ENCODE assay signal across 42 mouse cellular contexts in the genomic region with DNA sequence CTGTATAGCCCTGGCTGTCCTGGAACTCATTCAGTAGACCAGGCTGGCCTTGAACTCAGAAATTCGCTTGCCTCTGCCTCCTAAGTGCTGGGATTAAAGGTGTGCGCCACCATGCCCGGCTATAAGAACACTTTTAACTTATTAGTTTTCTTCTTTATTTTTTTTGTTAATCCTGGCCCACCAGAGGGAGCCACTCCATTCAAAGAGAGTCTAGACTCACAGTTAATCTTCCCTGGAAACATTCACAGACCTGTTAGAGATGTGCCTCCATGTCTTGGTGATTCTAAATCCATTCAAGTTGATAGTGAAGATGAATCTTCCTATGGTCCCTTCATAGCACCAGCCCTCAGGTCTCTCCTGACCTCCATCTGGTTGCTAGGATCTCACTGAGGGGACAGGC. TPM values are rescaled to one million over a fixed set of nuclear protein-coding genes. Genes with fewer than 3 reads are reported as not detected.
A peak's percentile ranks its signal among the peaks of the same experiment; 100 is the strongest.
DNase-seq lines count a peak whose midpoint lies in the region; ATAC-seq and TF ChIP-seq lines count a peak whose summit lies in the region.
"Had no signal": no experiment of that assay in that cellular context is flagged by ENCODE, and none has a peak within 500 bp of the region (broad histone marks: within the 10 kb centered on the region; RNA-seq: fewer than 3 reads in every experiment).

No protein-coding gene starts in this region.

- no peak for DNase-seq in forebrain, postnatal 0 days
- peak in 1 of 2 experiments; percentile 21 for DNase-seq in layer of hippocampus, adult 2 months (ENCODE audit: low spot score in 2 of 2)
- DNase-seq in layer of hippocampus, adult 9-11 months, result no peak
- DNase-seq in midbrain, postnatal 0 days (ENCODE audit: low spot score), result peak; percentile 25
- no peak for DNase-seq in midbrain, embryonic 10.5 days (ENCODE audit: low spot score)
- DNase-seq in gastrocnemius, adult 8-10 months (ENCODE audit: low spot score in 2 of 2), result no peak
- DNase-seq in cerebellum, postnatal 14 days, result no peak
- DNase-seq: adrenal gland, adult 2 months; adrenal gland, postnatal 36 days; cerebellum, adult 8-10 months; gastrocnemius, postnatal 10 days; heart, postnatal 4 days; kidney, adult 11 months; kidney, postnatal 36 days; layer of hippocampus, postnatal 36 days; right cerebral cortex, adult 18-20 months; right cerebral cortex, postnatal 4 days; thymus, adult 2 months; thymus, postnatal 36 days had no signal

- no peak overlapping the region for H3K4me2 ChIP-seq in forebrain, postnatal 0 days (ENCODE audit: low read depth)
- H3K4me2 ChIP-seq in forebrain, embryonic 13.5 days, result no peak overlapping the region
- no peak overlapping the region for H3K4me2 ChIP-seq in midbrain, postnatal 0 days (ENCODE audit: low read depth, low read length, poor library complexity, severe bottlenecking)
- H3K4me2 ChIP-seq: embryonic facial prominence, embryonic 13.5 days; heart, embryonic 11.5 days; hindbrain, embryonic 14.5 days; limb, embryonic 12.5 days; liver, embryonic 15.5 days; lung, embryonic 15.5 days; neural tube, embryonic 12.5 days had no signal

- no peak overlapping the region for H3K9ac ChIP-seq in forebrain, postnatal 0 days
- H3K9ac ChIP-seq in forebrain, embryonic 13.5 days, result no peak overlapping the region
- H3K9ac ChIP-seq in midbrain, postnatal 0 days (replicated peaks; ENCODE audit: low read length, poor library complexity, severe bottlenecking), result no peak overlapping the region
- H3K9ac ChIP-seq: embryonic facial prominence, embryonic 13.5 days; hindbrain, embryonic 14.5 days; limb, embryonic 12.5 days; liver, embryonic 15.5 days; lung, embryonic 15.5 days; neural tube, embryonic 12.5 days had no signal

- no peaks in the 10 kb centered on the region for H3K9me3 ChIP-seq in forebrain, postnatal 0 days (ENCODE audit: low read length)
- H3K9me3 ChIP-seq in forebrain, embryonic 13.5 days (replicated peaks), result peaks cover 14% of the 10 kb centered on the region
- H3K9me3 ChIP-seq in midbrain, postnatal 0 days (ENCODE audit: low read length), result 0 out of 2 replicates have a peak, but pooled peaks cover 3% of the 10 kb centered on the region
- peaks cover 22% of the 10 kb centered on the region; the same call in 1 of the 2 replicates for H3K9me3 ChIP-seq in midbrain, embryonic 10.5 days (replicated peaks)
- H3K9me3 ChIP-seq: liver, embryonic 15.5 days; lung, embryonic 15.5 days had no signal

- H3K36me3 ChIP-seq in forebrain, postnatal 0 days (ENCODE audit: insufficient read depth), result no peaks in the 10 kb centered on the region
- no peaks in the 10 kb centered on the region for H3K36me3 ChIP-seq in forebrain, embryonic 13.5 days (ENCODE audit: poor library complexity, severe bottlenecking)
- H3K36me3 ChIP-seq in midbrain, postnatal 0 days (ENCODE audit: insufficient read depth, low read length), result no peaks in the 10 kb centered on the region
- H3K36me3 ChIP-seq in midbrain, embryonic 10.5 days, result no peaks in the 10 kb centered on the region
- H3K36me3 ChIP-seq: embryonic facial prominence, embryonic 13.5 days; forebrain, embryonic 10.5 days; limb, embryonic 12.5 days; liver, embryonic 15.5 days; lung, embryonic 15.5 days; neural tube, embryonic 12.5 days had no signal

- H3K4me1 ChIP-seq in forebrain, postnatal 0 days (ENCODE audit: insufficient read depth), result no peaks in the 10 kb centered on the region
- H3K4me1 ChIP-seq in forebrain, embryonic 13.5 days, result no peaks in the 10 kb centered on the region
- H3K4me1 ChIP-seq in midbrain, postnatal 0 days (ENCODE audit: insufficient read depth, low read length), result no peaks in the 10 kb centered on the region
- H3K4me1 ChIP-seq in midbrain, embryonic 10.5 days, result no peaks in the 10 kb centered on the region
- H3K4me1 ChIP-seq: embryonic facial prominence, embryonic 13.5 days; forebrain, embryonic 10.5 days; limb, embryonic 12.5 days; liver, embryonic 15.5 days; lung, embryonic 15.5 days; neural tube, embryonic 12.5 days had no signal

- H3K27ac ChIP-seq in forebrain, postnatal 0 days (ENCODE audit: low read depth, low read length), result no peak overlapping the region
- H3K27ac ChIP-seq in forebrain, embryonic 13.5 days, result no peak overlapping the region
- no peak overlapping the region for H3K27ac ChIP-seq in layer of hippocampus, adult 2 months
- no peak overlapping the region for H3K27ac ChIP-seq in midbrain, postnatal 0 days (ENCODE audit: low read depth, low read length)
- H3K27ac ChIP-seq in midbrain, embryonic 10.5 days (replicated peaks), result no peak overlapping the region
- H3K27ac ChIP-seq: embryonic facial prominence, embryonic 13.5 days; forebrain, embryonic 10.5 days; hindbrain, embryonic 14.5 days; limb, embryonic 12.5 days; liver, embryonic 15.5 days; lung, embryonic 15.5 days; macrophage; neural tube, embryonic 12.5 days had no signal

- no peaks in the 10 kb centered on the region for H3K27me3 ChIP-seq in forebrain, postnatal 0 days (ENCODE audit: insufficient read depth, low read length)
- H3K27me3 ChIP-seq in forebrain, embryonic 13.5 days, result no peaks in the 10 kb centered on the region
- no peaks in the 10 kb centered on the region for H3K27me3 ChIP-seq in midbrain, postnatal 0 days (ENCODE audit: insufficient read depth, low read length)
- no peaks in the 10 kb centered on the region for H3K27me3 ChIP-seq in midbrain, embryonic 10.5 days (ENCODE audit: low read depth, poor library complexity, severe bottlenecking)
- H3K27me3 ChIP-seq: embryonic facial prominence, embryonic 13.5 days; limb, embryonic 12.5 days; liver, embryonic 15.5 days; lung, embryonic 15.5 days; neural tube, embryonic 12.5 days had no signal

- ATAC-seq in forebrain, postnatal 0 days, result no peak
- ATAC-seq in forebrain, embryonic 13.5 days, result no peak
- no peak for ATAC-seq in midbrain, postnatal 0 days (ENCODE audit: low FRiP score)
- ATAC-seq: activated CD4-positive, CD25-positive, alpha-beta regulatory T cell, adult 4 months; forebrain, embryonic 16.5 days; inflammation-experienced regulatory T-cells, adult 6 months; midbrain, embryonic 16.5 days had no signal

- peak; percentile 40; the same call in 1 of the 2 replicates for TF ChIP-seq CTCF in forebrain, postnatal 0 days (IDR thresholded peaks at IDR 0.05; ENCODE audit: low read depth)
- peak; percentile 68 for TF ChIP-seq CTCF in layer of hippocampus, adult 2 months (conservative IDR thresholded peaks at IDR 0.05)
- TF ChIP-seq CTCF in midbrain, postnatal 0 days (IDR thresholded peaks at IDR 0.05), result peak; percentile 58

- WGBS in forebrain, postnatal 0 days, result 75% methylated on average over 3 of the region's 3 CpGs
- WGBS in forebrain, embryonic 13.5 days, result 86% methylated on average over 3 of the region's 3 CpGs
- WGBS in midbrain, postnatal 0 days, result 75% methylated on average over 3 of the region's 3 CpGs
- WGBS in midbrain, embryonic 10.5 days, result 82% methylated on average over 3 of the region's 3 CpGs

- no peak overlapping the region for H3K4me3 ChIP-seq in forebrain, postnatal 0 days (ENCODE audit: low read depth, low read length)
- H3K4me3 ChIP-seq in forebrain, embryonic 13.5 days, result no peak overlapping the region
- H3K4me3 ChIP-seq in layer of hippocampus, adult 2 months, result no peak overlapping the region
- no peak overlapping the region for H3K4me3 ChIP-seq in midbrain, postnatal 0 days (ENCODE audit: low read depth, low read length)
- H3K4me3 ChIP-seq in midbrain, embryonic 10.5 days, result no peak overlapping the region
- H3K4me3 ChIP-seq: embryonic facial prominence, embryonic 13.5 days; forebrain, embryonic 10.5 days; limb, embryonic 12.5 days; liver, embryonic 15.5 days; lung, embryonic 15.5 days; myocyte; neural tube, embryonic 12.5 days had no signal

RNA-seq across cellular contexts. Expression of a gene that starts 1.4 kb away (rescaled TPM):
- not detected in 2 replicates for total RNA-seq in forebrain, postnatal 0 days (2014; rRNA removed)
- not detected in 2 replicates for polyA plus RNA-seq in forebrain, postnatal 0 days (2015; fragmentation: Nextera tagmentation; extraction: Ambion mirVana)
- polyA plus RNA-seq in forebrain, embryonic 13.5 days (2015; fragmentation: Nextera tagmentation; extraction: Ambion mirVana), result not detected in 2 replicates
- total RNA-seq in layer of hippocampus, adult 2 months (2021), result not detected
- not detected in 2 replicates for total RNA-seq in midbrain, postnatal 0 days (2014; rRNA removed)
- not detected in 2 replicates for polyA plus RNA-seq in midbrain, postnatal 0 days (2015; fragmentation: Nextera tagmentation; extraction: Ambion mirVana)
- not detected in 2 replicates for polyA plus RNA-seq in midbrain, embryonic 10.5 days (2016; fragmentation: Nextera tagmentation; extraction: Ambion mirVana)
- not detected for total RNA-seq in gastrocnemius, adult 8-10 months (2022)
- total RNA-seq: adrenal gland, adult 2 months; adrenal gland, postnatal 36 days; gastrocnemius, postnatal 10 days; heart, postnatal 4 days; layer of hippocampus, adult 8-10 months; layer of hippocampus, postnatal 36 days; left cerebral cortex, postnatal 14 days; liver, adult 2 months; megakaryocyte-erythroid progenitor cell, adult 5-6 weeks had no signal
- polyA plus RNA-seq: activated CD4-positive, CD25-positive, alpha-beta regulatory T cell, adult 4 months; adrenal gland, adult 2 months; forebrain, embryonic 10.5 days; forebrain, embryonic 16.5 days; gonadal fat pad, adult 2 months; heart, embryonic 11.5 days; heart, embryonic 16.5 days; hindbrain, embryonic 14.5 days; inflammation-experienced regulatory T-cells, adult 6 months; kidney, embryonic 14.5 days; limb, embryonic 12.5 days; liver, adult 2 months; liver, embryonic 15.5 days; lung, embryonic 15.5 days; macrophage; midbrain, embryonic 16.5 days; myocyte; neural tube, embryonic 12.5 days; spleen, adult 2 months; thymus, adult 2 months had no signal

RNA-seq across cellular contexts. Expression of a gene that starts 3.4 kb away (rescaled TPM):
- total RNA-seq in forebrain, postnatal 0 days (2014; rRNA removed), result not detected in 2 replicates
- polyA plus RNA-seq in forebrain, postnatal 0 days (2015; fragmentation: Nextera tagmentation; extraction: Ambion mirVana), result not detected in 2 replicates
- polyA plus RNA-seq in forebrain, embryonic 13.5 days (2015; fragmentation: Nextera tagmentation; extraction: Ambion mirVana), result not detected in 2 replicates
- not detected for total RNA-seq in layer of hippocampus, adult 2 months (2021)
- not detected in 2 replicates for total RNA-seq in midbrain, postnatal 0 days (2014; rRNA removed)
- polyA plus RNA-seq in midbrain, postnatal 0 days (2015; fragmentation: Nextera tagmentation; extraction: Ambion mirVana), result not detected in 2 replicates
- not detected in 2 replicates for polyA plus RNA-seq in midbrain, embryonic 10.5 days (2016; fragmentation: Nextera tagmentation; extraction: Ambion mirVana)
- not detected for total RNA-seq in gastrocnemius, adult 8-10 months (2022)
- total RNA-seq: adrenal gland, adult 2 months; adrenal gland, postnatal 36 days; gastrocnemius, postnatal 10 days; heart, postnatal 4 days; layer of hippocampus, adult 8-10 months; layer of hippocampus, postnatal 36 days; left cerebral cortex, postnatal 14 days; liver, adult 2 months; megakaryocyte-erythroid progenitor cell, adult 5-6 weeks had no signal
- polyA plus RNA-seq: activated CD4-positive, CD25-positive, alpha-beta regulatory T cell, adult 4 months; adrenal gland, adult 2 months; embryonic facial prominence, embryonic 13.5 days; forebrain, embryonic 10.5 days; forebrain, embryonic 16.5 days; gonadal fat pad, adult 2 months; heart, embryonic 11.5 days; heart, embryonic 16.5 days; hindbrain, embryonic 14.5 days; inflammation-experienced regulatory T-cells, adult 6 months; kidney, embryonic 14.5 days; limb, embryonic 12.5 days; liver, adult 2 months; liver, embryonic 15.5 days; lung, embryonic 15.5 days; macrophage; midbrain, embryonic 16.5 days; myocyte; neural tube, embryonic 12.5 days; spleen, adult 2 months; thymus, adult 2 months had no signal

RNA-seq across cellular contexts. Expression of a gene that starts 5.8 kb away (rescaled TPM):
- total RNA-seq in forebrain, postnatal 0 days (2014; rRNA removed), result not detected in 2 replicates
- not detected in 2 replicates for polyA plus RNA-seq in forebrain, postnatal 0 days (2015; fragmentation: Nextera tagmentation; extraction: Ambion mirVana)
- not detected in 2 replicates for polyA plus RNA-seq in forebrain, embryonic 13.5 days (2015; fragmentation: Nextera tagmentation; extraction: Ambion mirVana)
- total RNA-seq in layer of hippocampus, adult 2 months (2021), result not detected
- total RNA-seq in midbrain, postnatal 0 days (2014; rRNA removed), result not detected in 2 replicates
- not detected in 2 replicates for polyA plus RNA-seq in midbrain, postnatal 0 days (2015; fragmentation: Nextera tagmentation; extraction: Ambion mirVana)
- not detected in 2 replicates for polyA plus RNA-seq in midbrain, embryonic 10.5 days (2016; fragmentation: Nextera tagmentation; extraction: Ambion mirVana)
- total RNA-seq in gastrocnemius, adult 8-10 months (2022), result not detected
- total RNA-seq: adrenal gland, adult 2 months; adrenal gland, postnatal 36 days; gastrocnemius, postnatal 10 days; heart, postnatal 4 days; layer of hippocampus, adult 8-10 months; layer of hippocampus, postnatal 36 days; left cerebral cortex, postnatal 14 days; liver, adult 2 months; megakaryocyte-erythroid progenitor cell, adult 5-6 weeks had no signal
- polyA plus RNA-seq: activated CD4-positive, CD25-positive, alpha-beta regulatory T cell, adult 4 months; adrenal gland, adult 2 months; embryonic facial prominence, embryonic 13.5 days; forebrain, embryonic 10.5 days; forebrain, embryonic 16.5 days; gonadal fat pad, adult 2 months; heart, embryonic 11.5 days; heart, embryonic 16.5 days; hindbrain, embryonic 14.5 days; inflammation-experienced regulatory T-cells, adult 6 months; kidney, embryonic 14.5 days; limb, embryonic 12.5 days; liver, adult 2 months; liver, embryonic 15.5 days; lung, embryonic 15.5 days; macrophage; midbrain, embryonic 16.5 days; myocyte; neural tube, embryonic 12.5 days; thymus, adult 2 months had no signal

RNA-seq across cellular contexts. Expression of a gene that starts 10.6 kb away (rescaled TPM):
- total RNA-seq in forebrain, postnatal 0 days (2014; rRNA removed), result not detected in 2 replicates
- not detected in 2 replicates for polyA plus RNA-seq in forebrain, postnatal 0 days (2015; fragmentation: Nextera tagmentation; extraction: Ambion mirVana)
- not detected in 2 replicates for polyA plus RNA-seq in forebrain, embryonic 13.5 days (2015; fragmentation: Nextera tagmentation; extraction: Ambion mirVana)
- total RNA-seq in layer of hippocampus, adult 2 months (2021), result not detected
- total RNA-seq in midbrain, postnatal 0 days (2014; rRNA removed), result not detected in 2 replicates
- not detected in 2 replicates for polyA plus RNA-seq in midbrain, postnatal 0 days (2015; fragmentation: Nextera tagmentation; extraction: Ambion mirVana)
- polyA plus RNA-seq in midbrain, embryonic 10.5 days (2016; fragmentation: Nextera tagmentation; extraction: Ambion mirVana), result not detected in 2 replicates
- total RNA-seq in gastrocnemius, adult 8-10 months (2022), result not detected
- total RNA-seq: adrenal gland, adult 2 months; adrenal gland, postnatal 36 days; gastrocnemius, postnatal 10 days; heart, postnatal 4 days; layer of hippocampus, adult 8-10 months; layer of hippocampus, postnatal 36 days; left cerebral cortex, postnatal 14 days; liver, adult 2 months; megakaryocyte-erythroid progenitor cell, adult 5-6 weeks had no signal
- polyA plus RNA-seq: activated CD4-positive, CD25-positive, alpha-beta regulatory T cell, adult 4 months; adrenal gland, adult 2 months; embryonic facial prominence, embryonic 13.5 days; forebrain, embryonic 10.5 days; forebrain, embryonic 16.5 days; gonadal fat pad, adult 2 months; heart, embryonic 11.5 days; heart, embryonic 16.5 days; hindbrain, embryonic 14.5 days; inflammation-experienced regulatory T-cells, adult 6 months; kidney, embryonic 14.5 days; limb, embryonic 12.5 days; liver, adult 2 months; liver, embryonic 15.5 days; lung, embryonic 15.5 days; macrophage; midbrain, embryonic 16.5 days; myocyte; neural tube, embryonic 12.5 days; spleen, adult 2 months; thymus, adult 2 months had no signal

RNA-seq across cellular contexts. Expression of a gene that starts 12.8 kb away (rescaled TPM):
- total RNA-seq in forebrain, postnatal 0 days (2014; rRNA removed), result not detected in 2 replicates
- polyA plus RNA-seq in forebrain, postnatal 0 days (2015; fragmentation: Nextera tagmentation; extraction: Ambion mirVana), result not detected in 2 replicates
- not detected in 2 replicates for polyA plus RNA-seq in forebrain, embryonic 13.5 days (2015; fragmentation: Nextera tagmentation; extraction: Ambion mirVana)
- total RNA-seq in layer of hippocampus, adult 2 months (2021), result not detected
- total RNA-seq in midbrain, postnatal 0 days (2014; rRNA removed), result not detected in 2 replicates
- not detected in 2 replicates for polyA plus RNA-seq in midbrain, postnatal 0 days (2015; fragmentation: Nextera tagmentation; extraction: Ambion mirVana)
- polyA plus RNA-seq in midbrain, embryonic 10.5 days (2016; fragmentation: Nextera tagmentation; extraction: Ambion mirVana), result not detected in 2 replicates
- total RNA-seq in gastrocnemius, adult 8-10 months (2022), result not detected
- total RNA-seq: adrenal gland, adult 2 months; adrenal gland, postnatal 36 days; gastrocnemius, postnatal 10 days; heart, postnatal 4 days; layer of hippocampus, adult 8-10 months; layer of hippocampus, postnatal 36 days; left cerebral cortex, postnatal 14 days; liver, adult 2 months; megakaryocyte-erythroid progenitor cell, adult 5-6 weeks had no signal
- polyA plus RNA-seq: activated CD4-positive, CD25-positive, alpha-beta regulatory T cell, adult 4 months; adrenal gland, adult 2 months; embryonic facial prominence, embryonic 13.5 days; forebrain, embryonic 10.5 days; forebrain, embryonic 16.5 days; gonadal fat pad, adult 2 months; heart, embryonic 11.5 days; heart, embryonic 16.5 days; hindbrain, embryonic 14.5 days; inflammation-experienced regulatory T-cells, adult 6 months; kidney, embryonic 14.5 days; limb, embryonic 12.5 days; liver, adult 2 months; liver, embryonic 15.5 days; lung, embryonic 15.5 days; macrophage; midbrain, embryonic 16.5 days; myocyte; neural tube, embryonic 12.5 days; spleen, adult 2 months; thymus, adult 2 months had no signal
